Mouse (Mus musculus) forebrain, embryonic 11.5 days (tissue): ENCODE measurements around the gene Mylpf. TPM values are rescaled to one million over a fixed set of nuclear protein-coding genes. Genes with fewer than 3 reads are reported as not detected.

Experiments
- ATAC-seq: fragments of 200-750 bp; cut with Nextera tagmentation; replicated peaks from 2 replicates; pipeline ENCODE4 v1.8.0; 2017; ENCODE audit warnings: moderate TSS enrichment; ENCODE audit not compliant: low FRiP score
- DNase-seq: peaks from one replicate; pipeline ENCODE4 v3.0.0-alpha.2; 2017; ENCODE audit warnings: low spot score
- H3K27ac ChIP-seq: fragments of 300-500 bp; sonication (generic); 2 replicates; pipeline ENCODE4 v1.5.1; 2014; ENCODE audit warnings: low read depth, low read length
- H3K27me3 ChIP-seq: fragments of 300-500 bp; sonication (generic); 2 replicates; pipeline ENCODE4 v1.6.1; 2014; ENCODE audit warnings: mild to moderate bottlenecking, low read length, mixed read lengths; ENCODE audit not compliant: control insufficient read depth, insufficient read depth
- H3K36me3 ChIP-seq: fragments of 300-500 bp; sonication (generic); 2 replicates; pipeline ENCODE4 v1.6.1; 2014; ENCODE audit warnings: mild to moderate bottlenecking, low read length, moderate library complexity, mixed read lengths; ENCODE audit not compliant: control insufficient read depth, insufficient read depth
- H3K4me1 ChIP-seq: fragments of 300-500 bp; sonication (generic); replicated peaks from 2 replicates; pipeline ENCODE4 v1.6.1; 2014; ENCODE audit warnings: low read length, mixed read lengths; ENCODE audit not compliant: control insufficient read depth, insufficient read depth
- H3K4me2 ChIP-seq: fragments of 300-500 bp; sonication (generic); 2 replicates; pipeline ENCODE4 v1.6.1; 2014; ENCODE audit warnings: low read depth, mild to moderate bottlenecking, low read length, moderate library complexity, mixed read lengths; ENCODE audit not compliant: severe bottlenecking
- H3K4me3 ChIP-seq: fragments of 300-500 bp; sonication (generic); 2 replicates; pipeline ENCODE4 v1.5.1; 2014; ENCODE audit warnings: low read depth, low read length
- H3K9ac ChIP-seq: fragments of 300-500 bp; sonication (generic); 2 replicates; pipeline ENCODE4 v1.6.1; 2014; ENCODE audit warnings: low read length
- H3K9me3 ChIP-seq: fragments of 300-500 bp; sonication (generic); 2 replicates; pipeline ENCODE4 v1.6.1; 2016; ENCODE audit warnings: low read length, mixed read lengths; ENCODE audit not compliant: control insufficient read depth
- WGBS: fragments of 180-500 bp; shearing (Covaris S2); extraction: QIAGEN DNeasy Blood & Tissue Kit; methylation state at CpG from one replicate; pipeline ENCODE4 v1.1.7; 2014; 5-methylcytosine and 5-hydroxymethylcytosine counted together
- polyA plus RNA-seq: library from polyadenylated mRNA; unstranded; fragments of >200 nt; fragmentation: Nextera tagmentation; extraction: Ambion mirVana; gene quantifications from 2 replicates; pipeline ENCODE4 v1.2.1, GENCODE M21; 2014

Gene Mylpf
- polyA plus RNA-seq, 1 experiment from 2014 or later = 11.2 TPM

- H3K4me2 ChIP-seq = peak overlapping the region; percentile 76
- H3K4me3 ChIP-seq = peak overlapping the region; percentile 49
- H3K9ac ChIP-seq = peak overlapping the region; percentile 55
- no peaks in the 10 kb centered on the region for H3K9me3 ChIP-seq
- no peaks in the 10 kb centered on the region for H3K27me3 ChIP-seq
- H3K4me1 ChIP-seq = peaks cover 2% of the 10 kb centered on the region; the same call in 1 of the 2 replicates
- no peak for DNase-seq
- 37% methylated on average over 4 of the region's 4 CpGs for WGBS
- H3K36me3 ChIP-seq = no peaks in the 10 kb centered on the region; the same call in 1 of the 2 replicates
- ATAC-seq = no peak
- H3K27ac ChIP-seq = no peak overlapping the region
These were observed 46.3 kb downstream of the Mylpf start for GRCm38 (mm10) chr7:127255008-127255407.

DNA sequence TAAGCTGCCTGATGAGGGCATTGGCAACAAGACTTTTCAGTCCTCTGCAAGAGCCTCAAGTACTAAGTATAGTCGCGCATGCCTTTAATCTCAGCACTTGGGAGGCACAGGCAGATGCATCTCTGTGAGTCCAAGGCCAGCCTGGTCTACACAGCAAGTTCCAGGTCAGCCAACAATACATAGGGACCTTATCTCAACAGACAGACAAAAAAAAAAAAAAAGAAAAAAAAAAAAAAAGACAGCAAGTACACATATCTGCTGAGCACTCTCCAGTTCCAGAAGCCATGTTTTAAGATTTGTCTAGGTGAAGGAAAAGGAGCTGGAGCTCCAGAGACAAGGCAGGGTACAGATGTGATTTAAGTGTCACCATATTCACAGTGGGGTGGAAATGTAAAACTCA is 47.3 kb downstream of the Mylpf start:
- DNase-seq = no peak
- Histone ChIP-seq H3K4me3 (no peak overlapping the region), H3K9me3 (no peaks in the 10 kb centered on the region), H3K27ac (no peak overlapping the region), H3K36me3 (no peaks in the 10 kb centered on the region; the same call in 1 of the 2 replicates), H3K9ac (no peak overlapping the region), H3K4me1 (peaks cover 3% of the 10 kb centered on the region), H3K27me3 (no peaks in the 10 kb centered on the region), H3K4me2 (no peak overlapping the region)
- WGBS = 97% methylated on average over 2 of the region's 2 CpGs
- no peak for ATAC-seq

GRCm38 (mm10) chr7:127256518-127256917 is 47.8 kb downstream of the Mylpf start:
- no peaks in the 10 kb centered on the region; the same call in 1 of the 2 replicates for H3K36me3 ChIP-seq
- H3K4me2 ChIP-seq = no peak overlapping the region
- no peak for ATAC-seq
- H3K9ac ChIP-seq = no peak overlapping the region
- peaks cover 7% of the 10 kb centered on the region for H3K4me1 ChIP-seq
- no peaks in the 10 kb centered on the region for H3K27me3 ChIP-seq
- no peak overlapping the region for H3K4me3 ChIP-seq
- no peaks in the 10 kb centered on the region for H3K9me3 ChIP-seq
- no peak overlapping the region for H3K27ac ChIP-seq
- DNase-seq = no peak
- WGBS = 90% methylated on average over 5 of the region's 5 CpGs

DNA sequence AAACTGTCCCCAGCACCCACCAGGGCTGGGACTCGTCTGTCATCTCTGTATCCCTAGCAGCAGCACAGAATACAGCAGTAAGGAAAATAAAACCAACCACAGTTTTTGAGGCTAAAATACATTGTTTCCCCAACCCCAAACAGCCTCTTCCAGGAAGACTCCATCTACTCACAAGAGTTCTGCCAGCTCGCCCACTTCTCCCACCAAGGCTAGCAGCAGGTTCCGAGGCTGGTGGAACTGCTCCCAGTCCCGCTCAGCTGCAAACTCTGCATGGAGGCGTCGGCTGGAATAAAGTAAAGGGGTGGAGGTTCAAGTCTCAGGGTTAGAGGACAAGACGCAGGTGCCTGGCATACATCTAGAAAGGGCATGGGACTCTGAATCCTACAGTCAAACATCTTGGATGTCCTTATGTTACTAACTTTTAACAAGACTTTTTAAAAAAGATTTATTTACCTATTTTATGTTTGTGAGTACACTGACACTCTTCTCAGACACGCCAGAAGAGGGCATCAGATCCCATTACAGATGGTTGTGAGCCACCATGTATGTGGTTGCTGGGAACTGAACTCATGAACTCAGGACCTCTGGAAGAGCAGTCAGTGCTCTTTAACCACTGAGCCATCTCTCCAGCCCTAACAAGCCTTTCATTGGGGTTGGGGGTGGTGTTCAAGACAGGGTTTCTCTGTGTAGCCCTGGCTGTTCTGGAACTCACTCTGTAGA is 50.7 kb downstream of the Mylpf start:
- ATAC-seq (no peak), DNase-seq (no peak)
- H3K9ac ChIP-seq = peak overlapping the region; percentile 70; the same call in 1 of the 2 replicates
- no peaks in the 10 kb centered on the region; the same call in 1 of the 2 replicates for H3K36me3 ChIP-seq
- H3K4me2 ChIP-seq = peak overlapping the region; percentile 70
- H3K4me1 ChIP-seq = peaks cover 7% of the 10 kb centered on the region
- H3K9me3 ChIP-seq = no peaks in the 10 kb centered on the region
- no peak overlapping the region for H3K27ac ChIP-seq
- H3K27me3 ChIP-seq = no peaks in the 10 kb centered on the region
- WGBS = 73% methylated on average over 8 of the region's 8 CpGs
- H3K4me3 ChIP-seq = peak overlapping the region; percentile 68

DNA sequence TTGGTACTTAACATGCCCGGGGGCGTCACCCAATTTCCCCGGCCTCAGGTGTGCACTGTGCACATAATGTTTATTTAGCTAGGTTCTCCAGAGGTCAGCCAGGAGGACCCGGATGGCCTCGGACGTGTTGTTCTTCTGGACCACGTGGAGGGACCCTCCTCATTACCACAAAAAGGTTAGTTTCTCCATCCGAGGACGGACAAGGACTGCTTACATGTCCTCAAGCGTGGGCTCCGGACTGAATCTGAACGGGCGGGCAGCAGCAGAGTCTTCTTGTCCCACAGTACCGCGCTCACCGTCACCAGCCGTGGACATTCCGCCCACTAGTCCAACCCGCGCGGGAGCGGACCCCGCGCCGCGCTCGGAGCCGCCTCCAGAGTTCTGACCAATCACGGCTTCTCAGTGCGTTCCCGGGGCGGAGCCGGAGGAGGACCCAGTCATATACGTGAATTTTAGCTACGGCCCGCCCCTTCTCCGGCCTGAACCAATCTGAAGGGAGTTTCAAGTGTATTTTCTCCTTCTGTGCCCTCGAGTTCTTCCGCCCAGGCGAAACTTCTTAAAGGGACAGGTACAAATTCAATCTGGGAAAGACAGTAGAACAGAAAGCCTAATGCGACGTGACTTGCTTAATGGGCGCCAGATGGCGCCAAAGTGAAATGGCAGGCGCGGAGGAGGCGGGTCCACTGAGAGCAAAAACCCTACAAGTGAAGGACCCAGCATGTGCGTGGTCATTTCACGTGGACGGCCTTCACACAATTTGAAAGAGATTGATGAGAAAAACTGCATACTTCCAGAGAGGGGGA is 51.8 kb downstream of the Mylpf start, which contains the start of gene Dctpp1:
Gene Dctpp1 (minus strand): TSS at position 401 of the 803 bp plus-strand sequence.
- H3K4me1 ChIP-seq = peaks cover 7% of the 10 kb centered on the region
- H3K4me2 ChIP-seq = peak within 1 kb of the TSS; percentile 70
- ATAC-seq (peak; percentile 99), DNase-seq (peak; percentile 97)
- H3K36me3 ChIP-seq = no peaks in the 10 kb centered on the region; the same call in 1 of the 2 replicates
- peak within 1 kb of the TSS; percentile 70 for H3K9ac ChIP-seq
- no peaks in the 10 kb centered on the region for H3K9me3 ChIP-seq
- H3K27me3 ChIP-seq = no peaks in the 10 kb centered on the region
- H3K4me3 ChIP-seq = peak within 1 kb of the TSS; percentile 68
- under 1% methylated on average over 50 of the region's 50 CpGs for WGBS
- no peak within 1 kb of the TSS for H3K27ac ChIP-seq

GRCm38 (mm10) chr7:127262218-127262961 is 53.7 kb downstream of the Mylpf start:
- H3K4me3 ChIP-seq = no peak overlapping the region
- DNase-seq (no peak), ATAC-seq (no peak)
- 87% methylated on average over 10 of the region's 10 CpGs for WGBS
- no peaks in the 10 kb centered on the region; the same call in 1 of the 2 replicates for H3K36me3 ChIP-seq
- H3K4me2 ChIP-seq = no peak overlapping the region
- peaks cover 7% of the 10 kb centered on the region for H3K4me1 ChIP-seq
- no peak overlapping the region for H3K9ac ChIP-seq
- H3K27me3 ChIP-seq = no peaks in the 10 kb centered on the region
- H3K27ac ChIP-seq = no peak overlapping the region
- H3K9me3 ChIP-seq = no peaks in the 10 kb centered on the region

GRCm38 (mm10) chr7:127263526-127263925 is 54.8 kb downstream of the Mylpf start:
- Histone ChIP-seq H3K36me3 (no peaks in the 10 kb centered on the region), H3K9ac (no peak overlapping the region)
- no peak for DNase-seq

More at GRCm38 (mm10) chr7:127263526-127263925, 54.8 kb downstream of the Mylpf start:
- 98% methylated on average over 3 of the region's 3 CpGs for WGBS
- no peak for ATAC-seq
- no peaks in the 10 kb centered on the region for H3K9me3 ChIP-seq
- H3K4me1 ChIP-seq = peaks cover 7% of the 10 kb centered on the region
- no peaks in the 10 kb centered on the region for H3K27me3 ChIP-seq
- no peak overlapping the region for H3K4me2 ChIP-seq
- H3K4me3 ChIP-seq = no peak overlapping the region
- no peak overlapping the region for H3K27ac ChIP-seq
